Mouse (Mus musculus) Patski (cell line): ENCODE results near the gene Rptor. TPM values are rescaled to one million over a fixed set of nuclear protein-coding genes. Genes with fewer than 3 reads are reported as not detected.

Experiments
- ATAC-seq: fragments of 100-300 bp; one replicate; pipeline ENCODE4 v1.8.0; 2021
- CTCF ChIA-PET: fragments of 350-600 bp; sonication (Branson Sonifier 250); formaldehyde crosslinking; loops from one replicate; lab custom pipeline; 2022; ENCODE audit warnings: inconsistent platforms; lab: Charles Lee
- POLR2A ChIA-PET: fragments of 350-600 bp; sonication (Branson Sonifier 250); formaldehyde crosslinking; loops from one replicate; lab custom pipeline; 2022; ENCODE audit warnings: antibody characterized with exemption, inconsistent platforms; lab: Charles Lee
- DNase-seq: peaks from one replicate; pipeline ENCODE4 v3.0.0-alpha.2; 2011; ENCODE audit warnings: low read depth, low spot score
- H3K27me3 ChIP-seq: fragments of 371-371 bp; one replicate; pipeline ENCODE4 v1.5.1; 2021
- CTCF ChIP-seq: fragments of 100-300 bp; IDR thresholded peaks from one replicate; pipeline ENCODE4 v1.5.1; 2021
- in situ Hi-C: fragments of 300-500 bp; cut with MboI; formaldehyde crosslinking; loops from 3 replicates; pipeline ENCODE4 v1.11.1; 2018; ENCODE audit warnings: low pct_unique_long_range_greater_than_20kb, mixed read lengths
- polyA plus RNA-seq: library from polyadenylated mRNA; unstranded; gene quantifications from one replicate; pipeline ENCODE4 v1.2.3, GENCODE M21; 2021

Gene Rptor
- polyA plus RNA-seq, 1 experiment from 2014 or later = 27.9 TPM

- CTCF ChIA-PET = no interaction called here
- DNase-seq = no peak
- POLR2A ChIA-PET = interaction anchor here (0.7 to 1.4 kb wide), 2 partner anchors 23 to 31 kb away, joined by 3 to 4 read pairs; no protein-coding TSS in a partner anchor
- TF ChIP-seq CTCF = no peak
- in situ Hi-C loops = no loop called here
- no peaks in the 10 kb centered on the region for H3K27me3 ChIP-seq
- no peak for ATAC-seq
These were observed 231.4 kb downstream of the Rptor start for GRCm38 (mm10) chr11:119833877-119834804.

DNA sequence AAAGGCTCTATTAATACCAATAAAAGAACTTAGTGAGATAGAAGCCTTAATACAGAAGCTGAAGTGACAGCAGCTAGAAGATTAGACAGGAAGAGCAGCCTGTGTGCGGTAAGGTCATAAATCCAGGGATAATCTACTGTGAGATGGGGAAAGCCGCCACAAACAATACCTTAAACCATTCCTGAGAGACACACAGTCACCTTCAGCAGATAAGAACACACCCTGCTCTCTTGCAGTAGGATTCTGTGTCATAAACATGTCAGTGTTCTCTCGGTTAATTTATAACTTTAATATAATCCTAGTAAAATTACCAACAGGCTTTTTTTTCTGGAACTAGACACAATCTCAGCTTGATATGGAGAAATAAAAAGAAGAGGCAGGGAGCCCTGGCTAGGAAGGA, 233.6 kb downstream of the Rptor start:
- TF ChIP-seq CTCF = no peak
- DNase-seq = no peak
- no peak for ATAC-seq
- no peaks in the 10 kb centered on the region for H3K27me3 ChIP-seq
- POLR2A ChIA-PET = no interaction called here
- CTCF ChIA-PET = no interaction called here
- in situ Hi-C loops = no loop called here

DNA sequence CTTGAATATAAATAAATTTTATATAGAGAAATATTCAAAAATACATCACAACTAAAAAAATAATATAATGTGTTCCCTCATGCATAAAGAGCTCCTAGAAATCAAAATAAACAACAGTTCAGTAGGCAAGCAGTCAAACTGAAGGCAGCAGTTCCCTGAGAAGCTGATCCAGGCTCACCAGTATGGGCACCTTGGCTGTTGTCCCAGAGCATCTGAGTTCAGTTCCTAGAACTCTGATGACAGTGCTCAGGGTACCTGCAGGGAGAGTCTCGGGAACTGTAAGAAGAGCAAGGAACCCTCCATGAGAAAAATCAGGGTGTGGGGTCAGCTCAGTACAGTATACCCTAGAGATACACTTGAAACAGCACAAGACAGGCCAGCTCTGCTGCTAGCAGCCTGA, 235.1 kb downstream of the Rptor start:
- in situ Hi-C loops = no loop called here
- ATAC-seq = no peak
- POLR2A ChIA-PET = no interaction called here
- no peak for DNase-seq
- no peak for TF ChIP-seq CTCF
- CTCF ChIA-PET = interaction anchor here (1.5 kb wide), 1 partner anchor 16 kb away, joined by 4 read pairs; no protein-coding TSS in a partner anchor
- H3K27me3 ChIP-seq = no peaks in the 10 kb centered on the region

DNA sequence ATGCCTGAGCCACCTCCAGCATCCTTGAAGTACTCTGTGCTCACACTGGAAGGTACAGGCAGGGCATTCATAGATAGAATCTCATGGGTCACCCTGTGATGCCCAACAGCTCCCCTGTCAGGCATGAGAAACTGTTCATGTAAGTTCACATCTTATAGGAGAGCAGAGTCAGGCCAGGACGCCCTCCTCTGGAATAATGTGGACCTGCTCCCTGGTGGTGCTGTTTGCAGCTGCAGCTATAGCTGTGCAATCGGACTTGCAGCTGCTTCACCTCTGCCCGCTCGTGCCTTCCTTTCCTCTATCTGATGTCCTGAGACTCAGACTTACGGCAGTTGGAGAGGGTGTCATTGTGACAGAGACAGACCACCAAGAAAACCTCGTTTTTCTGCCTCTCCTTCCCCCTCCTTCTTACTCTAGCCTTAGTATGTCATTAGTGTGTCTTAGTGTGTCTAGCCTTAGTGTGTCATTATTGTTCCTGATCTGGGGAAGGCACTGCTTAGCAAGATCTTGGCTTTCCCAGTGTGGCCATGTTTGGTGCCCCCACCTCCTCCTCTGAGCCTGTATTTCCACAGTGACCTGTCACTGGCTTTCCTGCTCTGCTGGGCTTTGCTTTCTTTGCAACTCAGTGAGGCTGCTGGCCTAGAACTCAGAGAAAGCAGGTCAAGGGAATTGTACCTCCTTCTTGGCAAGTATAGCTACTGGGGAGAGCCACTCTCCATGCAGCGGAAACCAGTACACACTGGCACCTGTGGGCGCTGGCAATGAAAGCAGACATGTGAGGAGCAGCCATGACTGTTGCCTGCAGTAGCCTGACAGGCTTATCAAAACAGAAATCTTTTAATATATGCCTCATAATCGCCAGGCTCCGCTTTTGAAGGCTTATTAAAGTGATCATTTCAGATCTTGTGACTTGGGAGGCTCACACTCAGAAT, 237.0 kb downstream of the Rptor start:
- in situ Hi-C loops = loop anchor here (10.0 kb wide), 1 partner anchor 1065 kb away; no protein-coding TSS in a partner anchor
- ChIA-PET POLR2A (interaction anchor here (0.7 kb wide), 1 partner anchor 609 kb away, joined by 3 read pairs; no protein-coding TSS in a partner anchor), CTCF (interaction anchor here (1.4 kb wide), 2 partner anchors 11 to 12 kb away, joined by 3 read pairs; no protein-coding TSS in a partner anchor)
- no peak for ATAC-seq
- no peaks in the 10 kb centered on the region for H3K27me3 ChIP-seq
- no peak for DNase-seq
- TF ChIP-seq CTCF = no peak

- ATAC-seq (no peak), DNase-seq (no peak)
- ChIA-PET CTCF (no interaction called here), POLR2A (no interaction called here)
- no peaks in the 10 kb centered on the region for H3K27me3 ChIP-seq
- TF ChIP-seq CTCF = no peak
- in situ Hi-C loops = loop anchor here (10.0 kb wide), 1 partner anchor 1072 kb away; no protein-coding TSS in a partner anchor
These were observed 243.9 kb downstream of the Rptor start for GRCm38 (mm10) chr11:119846608-119847007.

DNA sequence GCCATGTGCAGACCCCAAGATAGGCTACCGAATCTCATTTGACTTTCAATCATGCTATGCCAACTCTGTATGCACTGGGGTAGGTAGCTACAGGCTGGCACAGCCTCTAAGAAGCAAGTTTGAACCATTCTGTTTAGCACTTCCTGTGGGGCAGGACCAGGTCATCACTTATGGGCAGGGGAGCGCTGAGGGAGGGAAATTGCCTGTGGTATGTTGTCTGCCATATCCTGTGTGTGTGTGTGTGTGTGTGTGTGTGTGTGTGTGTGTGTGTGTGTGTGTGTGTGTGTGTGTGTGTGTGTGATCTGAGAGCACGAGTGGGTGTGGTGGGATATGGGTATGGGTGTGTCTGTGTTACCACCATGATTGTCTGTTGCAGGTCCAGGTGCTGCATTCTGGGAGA, 244.4 kb downstream of the Rptor start:
- no peak for DNase-seq
- POLR2A ChIA-PET = no interaction called here
- no peak for TF ChIP-seq CTCF
- no peaks in the 10 kb centered on the region for H3K27me3 ChIP-seq
- CTCF ChIA-PET = no interaction called here
- in situ Hi-C loops = loop anchor here (10.0 kb wide), 1 partner anchor 1072 kb away; no protein-coding TSS in a partner anchor
- no peak for ATAC-seq

DNA sequence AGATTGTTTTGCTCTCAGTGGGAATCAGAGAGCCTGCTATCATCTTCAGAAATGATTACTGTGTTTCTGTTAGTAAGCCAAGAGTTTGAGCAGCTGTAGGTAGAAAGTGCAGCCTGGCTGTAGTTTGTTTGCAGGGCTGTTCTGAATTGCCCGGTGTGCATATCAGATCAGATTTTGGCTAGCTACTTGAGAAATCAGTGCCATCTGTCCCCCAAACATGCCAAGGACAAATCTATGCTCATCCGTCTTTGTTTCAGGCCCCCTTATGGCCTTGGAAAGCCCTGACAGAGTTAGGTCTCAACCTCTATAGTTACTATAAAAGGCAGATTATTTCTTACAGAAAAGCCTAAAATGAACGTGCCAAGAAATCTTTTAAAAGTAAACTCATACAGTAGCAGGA, 244.9 kb downstream of the Rptor start:
- no peaks in the 10 kb centered on the region for H3K27me3 ChIP-seq
- POLR2A ChIA-PET = no interaction called here
- in situ Hi-C loops = loop anchor here (10.0 kb wide), 1 partner anchor 1073 kb away; no protein-coding TSS in a partner anchor
- no peak for TF ChIP-seq CTCF
- DNase-seq (no peak), ATAC-seq (no peak)
- CTCF ChIA-PET = no interaction called here

GRCm38 (mm10) chr11:119848189-119848588, 245.5 kb downstream of the Rptor start:
- no peak for TF ChIP-seq CTCF
- DNase-seq (no peak), ATAC-seq (no peak)
- in situ Hi-C loops = loop anchor here (10.0 kb wide), 1 partner anchor 1073 kb away; no protein-coding TSS in a partner anchor
- H3K27me3 ChIP-seq = no peaks in the 10 kb centered on the region
- CTCF ChIA-PET = no interaction called here
- POLR2A ChIA-PET = interaction anchor here (0.7 kb wide), 1 partner anchor 342 kb away, joined by 3 read pairs; no protein-coding TSS in a partner anchor

GRCm38 (mm10) chr11:119855999-119856398, 253.3 kb downstream of the Rptor start:
- no peak for TF ChIP-seq CTCF
- DNase-seq (no peak), ATAC-seq (no peak)
- in situ Hi-C loops = no loop called here
- CTCF ChIA-PET = no interaction called here
- no peaks in the 10 kb centered on the region for H3K27me3 ChIP-seq
- POLR2A ChIA-PET = no interaction called here
